Mouse (Mus musculus): ENCODE results near the gene Il18. TPM values are rescaled to one million over a fixed set of nuclear protein-coding genes. Genes with fewer than 3 reads are reported as not detected.

The Il18 gene
- polyA plus RNA-seq, 2 experiments, result 2.4 to 2.9 TPM

DNA sequence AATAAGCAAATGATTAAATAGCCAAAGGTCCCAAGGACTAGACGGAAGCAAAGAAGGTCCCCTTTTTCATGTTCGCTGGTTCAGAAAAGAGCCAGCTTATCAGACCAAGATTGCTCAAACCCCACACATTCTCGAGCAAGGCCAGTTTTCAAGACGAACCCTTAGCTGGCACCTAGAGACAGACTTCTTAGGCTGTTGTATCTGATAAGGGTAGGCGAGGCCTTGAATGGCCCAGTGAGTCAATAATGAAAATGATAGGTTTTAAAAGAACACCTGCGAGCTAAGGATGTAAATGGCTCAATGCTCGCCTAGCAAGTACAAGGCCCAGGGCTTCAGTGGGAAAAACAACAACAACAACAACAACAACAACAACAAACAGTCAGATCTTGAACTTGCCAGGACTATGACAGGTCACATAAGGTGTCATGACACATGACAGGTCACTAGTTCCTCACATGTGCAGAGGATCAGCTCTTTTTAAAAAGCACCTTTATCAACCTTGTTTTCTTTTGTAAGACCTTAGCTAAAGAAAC lies 18.0 kb upstream of the Il18 start:
- H3K9me3 ChIP-seq (ENCODE audit: control insufficient read depth, low read length), result no peaks in the 10 kb centered on the region
- TF ChIP-seq POLR2A (IDR thresholded peaks at IDR 0.05; ENCODE audit: borderline replicate concordance, extremely low read depth, insufficient read depth, insufficient read length), result no peak
- no peaks in the 10 kb centered on the region for H3K36me3 ChIP-seq (ENCODE audit: control insufficient read depth, insufficient read depth, low read length)
- ATAC-seq (ENCODE audit: low FRiP score, low read depth) (no peak), DNase-seq (ENCODE audit: low spot score) (no peak)
- no peaks in the 10 kb centered on the region for H3K27me3 ChIP-seq (ENCODE audit: control insufficient read depth, insufficient read depth, low read length)
- H3K4me2 ChIP-seq (replicated peaks; ENCODE audit: low read depth, low read length, severe bottlenecking), result no peak overlapping the region
- no peak overlapping the region for H3K9ac ChIP-seq (ENCODE audit: low read depth, low read length, severe bottlenecking)
- no peak overlapping the region for H3K4me3 ChIP-seq (replicated peaks; ENCODE audit: low read length)
- no peak overlapping the region for H3K27ac ChIP-seq (replicated peaks; ENCODE audit: low read depth, low read length)
- 81% methylated on average over 7 of the region's 7 CpGs for WGBS
- H3K4me1 ChIP-seq (ENCODE audit: control insufficient read depth, insufficient read depth, low read length), result no peaks in the 10 kb centered on the region

DNA sequence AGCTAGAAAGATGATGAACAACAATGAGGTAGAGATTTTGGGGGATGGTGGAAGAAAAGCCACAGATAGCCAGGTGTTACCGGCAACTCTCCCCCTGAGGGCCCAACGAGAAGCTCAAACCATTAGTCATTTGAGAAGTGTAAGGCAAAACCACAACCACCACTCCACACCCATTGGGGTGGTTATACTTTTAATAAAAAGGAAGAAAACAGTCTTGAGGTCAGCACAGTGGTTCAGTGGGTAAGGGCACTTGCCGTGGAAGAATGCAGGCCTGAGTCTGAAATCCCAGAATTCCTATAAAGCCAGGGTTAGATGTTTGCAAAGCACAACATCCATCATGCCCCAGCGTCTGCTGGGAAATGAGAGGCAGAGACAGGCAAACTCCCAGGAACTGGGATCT lies 17.3 kb upstream of the Il18 start:
- DNase-seq (ENCODE audit: low spot score) (no peak), ATAC-seq (ENCODE audit: low FRiP score, low read depth) (no peak)
- Histone ChIP-seq H3K9ac (ENCODE audit: low read depth, low read length, severe bottlenecking) (no peak overlapping the region), H3K27me3 (ENCODE audit: control insufficient read depth, insufficient read depth, low read length) (no peaks in the 10 kb centered on the region), H3K36me3 (ENCODE audit: control insufficient read depth, insufficient read depth, low read length) (no peaks in the 10 kb centered on the region), H3K4me1 (ENCODE audit: control insufficient read depth, insufficient read depth, low read length) (no peaks in the 10 kb centered on the region), H3K9me3 (ENCODE audit: control insufficient read depth, low read length) (no peaks in the 10 kb centered on the region), H3K4me2 (replicated peaks; ENCODE audit: low read depth, low read length, severe bottlenecking) (no peak overlapping the region), H3K27ac (replicated peaks; ENCODE audit: low read depth, low read length) (no peak overlapping the region), H3K4me3 (replicated peaks; ENCODE audit: low read length) (no peak overlapping the region)
- 44% methylated on average over 4 of the region's 4 CpGs for WGBS
- TF ChIP-seq POLR2A (IDR thresholded peaks at IDR 0.05; ENCODE audit: borderline replicate concordance, extremely low read depth, insufficient read depth, insufficient read length), result no peak

DNA sequence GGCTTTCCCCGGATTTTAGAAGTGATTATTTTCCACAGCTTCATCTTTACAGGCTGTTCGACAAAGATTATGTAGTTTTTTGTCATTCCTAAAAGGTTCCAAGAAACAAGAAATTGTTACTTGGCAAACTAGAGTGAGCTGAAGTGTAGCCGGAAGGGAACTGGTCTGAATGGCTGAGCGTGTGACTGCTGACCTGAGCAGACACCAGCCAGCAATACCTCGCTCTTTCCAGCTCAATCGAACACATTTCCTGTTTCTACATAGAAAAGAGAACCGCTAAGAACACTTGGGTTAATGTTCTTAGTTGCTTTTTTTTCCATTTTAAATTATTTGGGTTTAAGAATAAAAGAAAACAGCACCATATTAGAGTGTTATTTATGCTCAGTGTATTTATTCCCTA lies 14.5 kb upstream of the Il18 start:
- WGBS, result 65% methylated on average over 7 of the region's 7 CpGs
- H3K9ac ChIP-seq (ENCODE audit: low read depth, low read length, severe bottlenecking), result no peak overlapping the region
- ATAC-seq (ENCODE audit: low FRiP score, low read depth), result no peak
- H3K36me3 ChIP-seq (ENCODE audit: control insufficient read depth, insufficient read depth, low read length), result no peaks in the 10 kb centered on the region
- no peaks in the 10 kb centered on the region for H3K9me3 ChIP-seq (ENCODE audit: control insufficient read depth, low read length)
- H3K4me2 ChIP-seq (replicated peaks; ENCODE audit: low read depth, low read length, severe bottlenecking), result no peak overlapping the region
- TF ChIP-seq POLR2A (IDR thresholded peaks at IDR 0.05; ENCODE audit: borderline replicate concordance, extremely low read depth, insufficient read depth, insufficient read length), result no peak
- H3K4me3 ChIP-seq (replicated peaks; ENCODE audit: low read length), result no peak overlapping the region
- H3K27me3 ChIP-seq (ENCODE audit: control insufficient read depth, insufficient read depth, low read length), result no peaks in the 10 kb centered on the region
- DNase-seq (ENCODE audit: low spot score), result no peak
- no peak overlapping the region for H3K27ac ChIP-seq (replicated peaks; ENCODE audit: low read depth, low read length)
- no peaks in the 10 kb centered on the region for H3K4me1 ChIP-seq (ENCODE audit: control insufficient read depth, insufficient read depth, low read length)

DNA sequence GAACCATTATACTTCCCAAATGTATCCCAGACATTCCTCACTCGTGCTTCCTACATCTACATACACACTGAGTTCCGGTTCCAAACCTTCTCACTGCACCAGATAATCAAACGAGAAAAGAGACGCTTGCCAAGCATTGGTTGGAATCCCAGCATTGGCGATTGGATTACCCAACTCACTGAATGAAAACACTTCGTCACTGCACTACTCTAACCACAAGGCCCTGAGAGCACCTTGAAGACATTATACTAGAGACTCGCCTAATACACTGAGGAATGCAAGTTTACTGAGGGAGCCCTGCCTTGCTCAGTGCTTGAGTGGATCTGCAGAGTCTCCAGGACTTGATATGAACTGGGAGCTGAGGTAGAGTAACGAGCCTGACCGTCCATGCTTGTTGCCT lies 12.2 kb upstream of the Il18 start:
- H3K9me3 ChIP-seq (ENCODE audit: control insufficient read depth, low read length), result no peaks in the 10 kb centered on the region
- H3K4me2 ChIP-seq (replicated peaks; ENCODE audit: low read depth, low read length, severe bottlenecking), result no peak overlapping the region
- WGBS, result 62% methylated on average over 9 of the region's 9 CpGs
- DNase-seq (ENCODE audit: low spot score), result no peak
- H3K36me3 ChIP-seq (ENCODE audit: control insufficient read depth, insufficient read depth, low read length), result no peaks in the 10 kb centered on the region
- no peaks in the 10 kb centered on the region for H3K4me1 ChIP-seq (ENCODE audit: control insufficient read depth, insufficient read depth, low read length)
- no peak overlapping the region for H3K4me3 ChIP-seq (replicated peaks; ENCODE audit: low read length)
- TF ChIP-seq POLR2A (IDR thresholded peaks at IDR 0.05; ENCODE audit: borderline replicate concordance, extremely low read depth, insufficient read depth, insufficient read length), result no peak
- H3K27me3 ChIP-seq (ENCODE audit: control insufficient read depth, insufficient read depth, low read length), result no peaks in the 10 kb centered on the region
- no peak overlapping the region for H3K27ac ChIP-seq (replicated peaks; ENCODE audit: low read depth, low read length)
- H3K9ac ChIP-seq (ENCODE audit: low read depth, low read length, severe bottlenecking), result no peak overlapping the region
- no peak for ATAC-seq (ENCODE audit: low FRiP score, low read depth)

DNA sequence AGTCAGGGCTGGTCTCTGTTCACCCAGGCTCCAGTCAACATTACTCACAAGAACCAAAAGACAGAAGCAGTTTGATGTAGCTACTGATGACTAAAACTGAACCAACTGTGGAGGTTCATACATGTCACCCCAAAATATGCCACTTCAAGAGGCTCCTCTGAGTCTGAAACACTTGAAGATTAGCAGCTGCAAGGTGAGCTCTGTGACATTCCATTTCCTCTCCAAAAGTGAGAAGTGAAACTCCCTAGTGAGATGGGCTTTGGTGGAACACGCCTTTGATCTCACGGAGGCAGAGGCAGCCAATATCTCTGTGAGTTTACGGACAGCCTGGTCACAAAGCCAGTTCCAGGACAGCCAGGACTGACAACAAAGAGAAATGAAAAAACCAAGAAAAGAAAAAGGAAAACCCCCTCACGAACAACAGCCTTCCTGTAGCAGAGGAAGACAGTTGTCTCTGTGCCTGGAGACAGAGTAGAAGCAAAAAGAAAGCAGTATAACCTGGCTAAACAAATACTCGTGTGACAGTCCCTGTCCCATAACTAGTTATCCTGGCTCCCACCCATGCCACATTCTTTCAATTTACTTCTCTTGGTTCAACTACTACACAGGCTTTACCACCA lies 6.7 kb upstream of the Il18 start:
- H3K4me1 ChIP-seq (ENCODE audit: control insufficient read depth, insufficient read depth, low read length), result no peaks in the 10 kb centered on the region
- no peak overlapping the region for H3K4me3 ChIP-seq (replicated peaks; ENCODE audit: low read length)
- WGBS, result 25% methylated on average over 5 of the region's 5 CpGs
- no peaks in the 10 kb centered on the region for H3K9me3 ChIP-seq (ENCODE audit: control insufficient read depth, low read length)
- no peak overlapping the region for H3K27ac ChIP-seq (replicated peaks; ENCODE audit: low read depth, low read length)
- H3K27me3 ChIP-seq (ENCODE audit: control insufficient read depth, insufficient read depth, low read length), result no peaks in the 10 kb centered on the region
- no peak for DNase-seq (ENCODE audit: low spot score)
- no peak for TF ChIP-seq POLR2A (IDR thresholded peaks at IDR 0.05; ENCODE audit: borderline replicate concordance, extremely low read depth, insufficient read depth, insufficient read length)
- H3K9ac ChIP-seq (ENCODE audit: low read depth, low read length, severe bottlenecking), result no peak overlapping the region
- no peak overlapping the region for H3K4me2 ChIP-seq (replicated peaks; ENCODE audit: low read depth, low read length, severe bottlenecking)
- no peak for ATAC-seq (ENCODE audit: low FRiP score, low read depth)
- H3K36me3 ChIP-seq (ENCODE audit: control insufficient read depth, insufficient read depth, low read length), result no peaks in the 10 kb centered on the region

Data from limb, embryonic 14.5 days (tissue).